Mouse (Mus musculus): ENCODE measurements around the gene Cdc37.

DNA sequence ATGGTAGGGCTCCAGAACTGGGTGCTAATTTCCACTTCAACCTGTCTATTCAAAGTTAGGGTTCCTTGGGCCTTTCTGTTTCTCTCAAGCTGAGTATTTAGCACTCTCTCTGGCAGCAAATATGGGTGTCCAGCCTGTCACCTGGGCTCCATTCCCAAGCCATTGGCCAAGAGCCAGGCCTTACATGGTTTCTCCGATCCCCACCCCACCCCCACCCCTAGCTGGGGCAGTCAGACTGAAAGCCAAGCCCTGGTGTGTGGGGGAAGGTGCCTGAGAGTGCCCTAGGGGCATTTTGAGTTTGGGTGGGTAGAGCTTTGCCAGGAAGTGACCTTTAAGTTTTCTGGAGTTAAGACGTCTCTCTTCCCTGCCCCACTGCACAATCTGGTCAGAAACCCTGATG lies 35.0 kb upstream of the Cdc37 start:
- TF ChIP-seq CTCF (IDR thresholded peaks at IDR 0.05; ENCODE audit: low read depth) (no peak), EP300 (optimal IDR thresholded peaks at IDR 0.05) (no peak)

All from stomach, postnatal 0 days (tissue).